26 mouse cellular contexts compared by ENCODE assay signal in the genomic region with DNA sequence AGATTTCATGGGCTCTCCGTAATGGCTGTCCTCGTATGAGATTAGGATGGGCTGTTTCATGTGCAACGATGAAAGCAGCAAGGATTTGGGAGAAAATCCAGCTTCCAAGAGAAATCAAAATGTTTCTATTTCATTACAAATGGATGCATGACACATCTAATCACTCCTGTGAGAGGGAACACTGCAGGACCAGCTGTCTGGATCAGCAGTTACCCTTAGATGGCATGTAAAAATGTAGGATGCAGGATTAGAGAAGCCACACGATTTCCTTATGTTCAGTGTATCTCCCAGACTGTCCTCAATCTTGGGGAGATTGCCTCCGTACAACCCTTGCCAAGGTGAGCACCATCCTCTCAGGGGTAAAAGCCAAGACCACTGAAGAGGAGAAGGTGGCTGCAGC.
DNase-seq lines count a peak whose midpoint lies in the region; ATAC-seq and TF ChIP-seq lines count a peak whose summit lies in the region.
"Had no signal": no experiment of that assay in that cellular context is flagged by ENCODE, and none has a peak within 500 bp of the region (broad histone marks: within the 10 kb centered on the region; RNA-seq: fewer than 3 reads in every experiment).

No protein-coding gene starts in this region.

- intact Hi-C loops in gastrocnemius, adult 2 months (cut with DNase I): no loop called here

- H3K36me3 ChIP-seq in midbrain, postnatal 0 days (ENCODE audit: insufficient read depth, low read length): no peaks in the 10 kb centered on the region
- no peaks in the 10 kb centered on the region for H3K36me3 ChIP-seq in midbrain, embryonic 11.5 days (ENCODE audit: control insufficient read depth, insufficient read depth, low read length)
- H3K36me3 ChIP-seq in neural tube, embryonic 15.5 days: no peaks in the 10 kb centered on the region
- H3K36me3 ChIP-seq: embryonic facial prominence, embryonic 12.5 days; embryonic facial prominence, embryonic 15.5 days; G1E; heart, embryonic 10.5 days; heart, embryonic 13.5 days; hindbrain, embryonic 15.5 days had no signal

- no peaks in the 10 kb centered on the region for H3K4me1 ChIP-seq in midbrain, postnatal 0 days (ENCODE audit: insufficient read depth, low read length)
- H3K4me1 ChIP-seq in midbrain, embryonic 11.5 days (ENCODE audit: control insufficient read depth, insufficient read depth, low read length): no peaks in the 10 kb centered on the region
- H3K4me1 ChIP-seq in neural tube, embryonic 15.5 days: no peaks in the 10 kb centered on the region
- H3K4me1 ChIP-seq: embryonic facial prominence, embryonic 15.5 days; heart, embryonic 10.5 days; hindbrain, embryonic 15.5 days had no signal

- 0 out of 2 replicates have a peak, but pooled peaks have one; percentile 16 for ATAC-seq in midbrain, postnatal 0 days (ENCODE audit: low FRiP score)
- no peak for ATAC-seq in midbrain, embryonic 11.5 days (ENCODE audit: low FRiP score)
- 0 out of 2 replicates have a peak, but pooled peaks have one; percentile 54 for ATAC-seq in neural tube, embryonic 15.5 days (ENCODE audit: low FRiP score)
- ATAC-seq: forebrain, embryonic 14.5 days; forebrain, postnatal 0 days; Patski had no signal

- no peaks in the 10 kb centered on the region for H3K27me3 ChIP-seq in midbrain, postnatal 0 days (ENCODE audit: insufficient read depth, low read length)
- no peaks in the 10 kb centered on the region for H3K27me3 ChIP-seq in midbrain, embryonic 11.5 days (ENCODE audit: control insufficient read depth, insufficient read depth, low read length)
- H3K27me3 ChIP-seq in neural tube, embryonic 15.5 days (replicated peaks): no peaks in the 10 kb centered on the region
- H3K27me3 ChIP-seq: CH12.LX; embryonic facial prominence, embryonic 12.5 days; embryonic facial prominence, embryonic 15.5 days; heart, embryonic 13.5 days; hindbrain, embryonic 15.5 days; Patski had no signal

- TF ChIP-seq CTCF in gastrocnemius, adult 2 months (IDR thresholded peaks at IDR 0.05): no peak
- TF ChIP-seq CTCF in layer of hippocampus, adult 2 months (conservative IDR thresholded peaks at IDR 0.05): no peak
- TF ChIP-seq CTCF in midbrain, postnatal 0 days (IDR thresholded peaks at IDR 0.05): no peak

- H3K27ac ChIP-seq in gastrocnemius, adult 2 months: peak overlapping the region; percentile 31; the same call in 1 of the 2 replicates
- peak overlapping the region; percentile 89 for H3K27ac ChIP-seq in layer of hippocampus, adult 2 months
- no peak overlapping the region for H3K27ac ChIP-seq in midbrain, postnatal 0 days (ENCODE audit: low read depth, low read length)
- no peak overlapping the region for H3K27ac ChIP-seq in midbrain, embryonic 11.5 days (ENCODE audit: low read depth, low read length)
- H3K27ac ChIP-seq in neural tube, embryonic 15.5 days (replicated peaks): no peak overlapping the region
- H3K27ac ChIP-seq: embryonic facial prominence, embryonic 12.5 days; embryonic facial prominence, embryonic 15.5 days; heart, adult 2 months; heart, embryonic 10.5 days; heart, embryonic 13.5 days; hindbrain, embryonic 15.5 days had no signal

- no peak overlapping the region for H3K4me3 ChIP-seq in gastrocnemius, adult 2 months
- no peak overlapping the region for H3K4me3 ChIP-seq in layer of hippocampus, adult 2 months
- no peak overlapping the region for H3K4me3 ChIP-seq in midbrain, postnatal 0 days (ENCODE audit: low read depth, low read length)
- H3K4me3 ChIP-seq in midbrain, embryonic 11.5 days (ENCODE audit: low read depth, low read length): no peak overlapping the region
- H3K4me3 ChIP-seq in neural tube, embryonic 15.5 days (replicated peaks): no peak overlapping the region
- H3K4me3 ChIP-seq: embryonic facial prominence, embryonic 12.5 days; embryonic facial prominence, embryonic 15.5 days; heart, adult 2 months; heart, embryonic 10.5 days; heart, embryonic 13.5 days; hindbrain, embryonic 15.5 days had no signal

- H3K4me2 ChIP-seq in midbrain, postnatal 0 days (ENCODE audit: low read depth, low read length, poor library complexity, severe bottlenecking): no peak overlapping the region
- no peak overlapping the region for H3K4me2 ChIP-seq in midbrain, embryonic 11.5 days
- H3K4me2 ChIP-seq in neural tube, embryonic 15.5 days: no peak overlapping the region
- H3K4me2 ChIP-seq: embryonic facial prominence, embryonic 12.5 days; embryonic facial prominence, embryonic 15.5 days; heart, embryonic 13.5 days; hindbrain, embryonic 15.5 days had no signal

- DNase-seq in gastrocnemius, adult 2 months: no peak
- no peak for DNase-seq in gastrocnemius, postnatal 10 days
- DNase-seq in layer of hippocampus, adult 2 months (ENCODE audit: low spot score in 2 of 2): no peak
- DNase-seq in layer of hippocampus, postnatal 25 days (ENCODE audit: extremely low spot score in 1 of 2, low spot score in 1 of 2): no peak
- DNase-seq in midbrain, postnatal 0 days (ENCODE audit: low spot score): peak; percentile 22
- no peak for DNase-seq in midbrain, embryonic 11.5 days (ENCODE audit: low spot score, missing footprints)
- DNase-seq: adrenal gland, postnatal 14 days; B cell, adult 2 months; cerebellum, adult 11-12 months; cerebellum, adult 8-10 months; cerebellum, postnatal 14 days; forebrain, postnatal 0 days; gastrocnemius, postnatal 36 days; heart, adult 2 months; heart, postnatal 14 days; heart, postnatal 4 days had no signal

- H3K9me3 ChIP-seq in midbrain, postnatal 0 days (ENCODE audit: low read length): no peaks in the 10 kb centered on the region
- no peaks in the 10 kb centered on the region for H3K9me3 ChIP-seq in midbrain, embryonic 11.5 days (ENCODE audit: control insufficient read depth, low read length)
- no peaks in the 10 kb centered on the region for H3K9me3 ChIP-seq in neural tube, embryonic 15.5 days (replicated peaks)
- H3K9me3 ChIP-seq: embryonic facial prominence, embryonic 12.5 days; embryonic facial prominence, embryonic 15.5 days; G1E; heart, embryonic 10.5 days; heart, embryonic 13.5 days; hindbrain, embryonic 15.5 days had no signal

- 52% methylated on average over 5 of the region's 5 CpGs for WGBS in midbrain, postnatal 0 days
- WGBS in midbrain, embryonic 11.5 days: 73% methylated on average over 5 of the region's 5 CpGs
- 59% methylated on average over 5 of the region's 5 CpGs for WGBS in neural tube, embryonic 15.5 days

- no peak overlapping the region for H3K9ac ChIP-seq in midbrain, postnatal 0 days (replicated peaks; ENCODE audit: low read length, poor library complexity, severe bottlenecking)
- H3K9ac ChIP-seq in midbrain, embryonic 11.5 days (ENCODE audit: low read length): no peak overlapping the region
- H3K9ac ChIP-seq in neural tube, embryonic 15.5 days (replicated peaks): no peak overlapping the region
- H3K9ac ChIP-seq: embryonic facial prominence, embryonic 12.5 days; embryonic facial prominence, embryonic 15.5 days; forebrain, postnatal 0 days; heart, embryonic 13.5 days; hindbrain, embryonic 15.5 days had no signal

Comparison
In these comparisons a context has a peak if more than half of its experiments do, and no peak if none do; other contexts are left out.
1. H3K27ac ChIP-seq: peak in gastrocnemius, adult 2 months (single experiment) and layer of hippocampus, adult 2 months (single experiment); none in midbrain, postnatal 0 days (single experiment), midbrain, embryonic 11.5 days (single experiment) and neural tube, embryonic 15.5 days (single experiment).